Mouse (Mus musculus) ES-Bruce4 (cell line): ENCODE measurements around the gene Rora.

ENCODE experiments used
- CTCF ChIP-seq: IDR thresholded peaks from one replicate; pipeline ENCODE4 v1.8.1; 2011; ENCODE audit warnings: low read depth, low read length
- EP300 ChIP-seq: IDR thresholded peaks from 2 replicates; pipeline ENCODE4 v1.6.1; 2011; ENCODE audit warnings: low read depth, low read length; ENCODE audit not compliant: insufficient read depth
- POLR2A ChIP-seq: IDR thresholded peaks from one replicate; pipeline ENCODE4 v1.8.1; 2011; ENCODE audit warnings: low read length; ENCODE audit not compliant: insufficient read depth

- TF ChIP-seq POLR2A, result no peak
- no peak for TF ChIP-seq CTCF
- no peak for TF ChIP-seq EP300
Observed at GRCm38 (mm10) chr9:68654333-68655017, 889 bp downstream of the Rora start.
